Mouse (Mus musculus) intestine, embryonic 16.5 days (tissue): Measurements from ENCODE around the gene Mtr. TPM values are rescaled to one million over a fixed set of nuclear protein-coding genes. Genes with fewer than 3 reads are reported as not detected.

Experiments used
- ATAC-seq: fragments of 200-750 bp; cut with Nextera tagmentation; 2 replicates; pipeline ENCODE4 v1.8.0; 2017; ENCODE audit warnings: moderate TSS enrichment, moderate library complexity
- H3K27ac ChIP-seq: fragments of 300-500 bp; sonication (generic); 2 replicates; pipeline ENCODE4 v1.5.1; 2014; ENCODE audit warnings: mild to moderate bottlenecking, low read length
- H3K27me3 ChIP-seq: fragments of 300-500 bp; sonication (generic); replicated peaks from 2 replicates; pipeline ENCODE4 v1.6.1; 2014; ENCODE audit warnings: low read length, control low read depth, mixed read lengths; ENCODE audit not compliant: control insufficient read depth, insufficient read depth
- H3K36me3 ChIP-seq: fragments of 300-500 bp; sonication (generic); 2 replicates; pipeline ENCODE4 v1.6.1; 2014; ENCODE audit warnings: low read length, control low read depth; ENCODE audit not compliant: control insufficient read depth, insufficient read depth
- H3K4me1 ChIP-seq: fragments of 300-500 bp; sonication (generic); 2 replicates; pipeline ENCODE4 v1.6.1; 2014; ENCODE audit warnings: low read length, control low read depth, mixed read lengths; ENCODE audit not compliant: control insufficient read depth, insufficient read depth
- H3K4me2 ChIP-seq: fragments of 300-500 bp; sonication (generic); 2 replicates; pipeline ENCODE4 v1.6.1; 2014; ENCODE audit warnings: low read depth, low read length, control low read depth
- H3K4me3 ChIP-seq: fragments of 300-500 bp; sonication (generic); 2 replicates; pipeline ENCODE4 v1.5.1; 2014; ENCODE audit warnings: mild to moderate bottlenecking, low read length
- H3K9ac ChIP-seq: fragments of 300-500 bp; sonication (generic); 2 replicates; pipeline ENCODE4 v1.6.1; 2014; ENCODE audit warnings: low read depth, low read length
- H3K9me3 ChIP-seq: fragments of 300-500 bp; sonication (generic); 2 replicates; pipeline ENCODE4 v1.6.1; 2016; ENCODE audit warnings: low read length, control low read depth; ENCODE audit not compliant: control insufficient read depth
- WGBS: fragments of 180-500 bp; shearing (Covaris S2); extraction: QIAGEN DNeasy Blood & Tissue Kit; methylation state at CpG from one replicate; pipeline ENCODE4 v1.1.7; 2014; 5-methylcytosine and 5-hydroxymethylcytosine counted together
- polyA plus RNA-seq: library from polyadenylated mRNA; unstranded; fragments of >200 nt; fragmentation: Nextera tagmentation; extraction: Ambion mirVana; gene quantifications from 2 replicates; pipeline ENCODE4 v1.2.1, GENCODE M21; 2015

Mtr gene
- polyA plus RNA-seq, 1 experiment from 2014 or later = 6.4 TPM

DNA sequence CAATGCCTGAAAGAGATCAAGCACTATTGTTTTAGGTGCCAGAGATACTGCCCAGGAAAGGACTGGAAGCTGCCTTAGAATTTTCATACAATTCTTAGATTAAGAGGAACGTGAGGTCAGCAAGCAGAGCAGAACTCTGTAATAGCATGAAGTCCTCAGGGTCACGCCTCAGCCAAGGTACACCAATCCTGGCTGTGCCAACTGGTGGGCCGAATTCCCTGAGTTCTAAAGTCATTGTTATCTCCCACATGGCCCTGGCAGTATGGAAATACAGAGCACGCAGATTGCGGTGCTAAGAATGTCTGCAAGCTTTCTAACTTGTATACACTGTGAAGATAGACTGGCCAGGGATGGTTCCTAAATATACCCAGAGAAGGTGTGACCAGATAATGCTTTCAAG, 43.0 kb downstream of the Mtr start:
- Histone ChIP-seq H3K36me3 (0 out of 2 replicates have a peak, but pooled peaks cover 3% of the 10 kb centered on the region), H3K9ac (no peak overlapping the region), H3K4me1 (no peaks in the 10 kb centered on the region), H3K4me3 (no peak overlapping the region), H3K27me3 (no peaks in the 10 kb centered on the region), H3K9me3 (no peaks in the 10 kb centered on the region), H3K27ac (no peak overlapping the region), H3K4me2 (no peak overlapping the region)
- WGBS = 90% methylated on average over 5 of the region's 5 CpGs
- ATAC-seq = no peak

DNA sequence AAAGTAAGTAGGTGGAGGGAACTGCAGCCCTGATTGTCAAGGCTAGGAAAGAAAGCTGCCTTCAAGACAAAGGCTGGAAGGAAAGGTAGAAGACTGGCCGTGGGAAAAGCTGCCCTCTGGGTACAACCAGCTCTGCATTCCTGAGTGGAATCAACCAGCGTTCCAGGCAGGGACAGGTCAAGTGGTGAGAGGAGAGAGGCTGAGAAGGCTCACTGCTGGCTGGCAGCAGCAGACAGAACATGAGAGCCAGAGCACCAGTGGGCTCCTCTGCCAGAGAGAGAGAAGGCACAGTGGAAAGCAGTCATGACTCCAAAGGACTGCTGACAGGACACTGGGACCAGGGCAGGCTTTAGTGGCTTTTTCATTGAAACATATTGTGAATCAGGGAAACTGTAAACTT, 46.9 kb downstream of the Mtr start:
- Histone ChIP-seq H3K36me3 (0 out of 2 replicates have a peak, but pooled peaks cover 3% of the 10 kb centered on the region), H3K9me3 (no peaks in the 10 kb centered on the region), H3K4me3 (no peak overlapping the region), H3K27ac (no peak overlapping the region), H3K4me1 (no peaks in the 10 kb centered on the region), H3K4me2 (no peak overlapping the region), H3K9ac (no peak overlapping the region), H3K27me3 (no peaks in the 10 kb centered on the region)
- WGBS = 69% methylated on average over 2 of the region's 2 CpGs
- no peak for ATAC-seq

DNA sequence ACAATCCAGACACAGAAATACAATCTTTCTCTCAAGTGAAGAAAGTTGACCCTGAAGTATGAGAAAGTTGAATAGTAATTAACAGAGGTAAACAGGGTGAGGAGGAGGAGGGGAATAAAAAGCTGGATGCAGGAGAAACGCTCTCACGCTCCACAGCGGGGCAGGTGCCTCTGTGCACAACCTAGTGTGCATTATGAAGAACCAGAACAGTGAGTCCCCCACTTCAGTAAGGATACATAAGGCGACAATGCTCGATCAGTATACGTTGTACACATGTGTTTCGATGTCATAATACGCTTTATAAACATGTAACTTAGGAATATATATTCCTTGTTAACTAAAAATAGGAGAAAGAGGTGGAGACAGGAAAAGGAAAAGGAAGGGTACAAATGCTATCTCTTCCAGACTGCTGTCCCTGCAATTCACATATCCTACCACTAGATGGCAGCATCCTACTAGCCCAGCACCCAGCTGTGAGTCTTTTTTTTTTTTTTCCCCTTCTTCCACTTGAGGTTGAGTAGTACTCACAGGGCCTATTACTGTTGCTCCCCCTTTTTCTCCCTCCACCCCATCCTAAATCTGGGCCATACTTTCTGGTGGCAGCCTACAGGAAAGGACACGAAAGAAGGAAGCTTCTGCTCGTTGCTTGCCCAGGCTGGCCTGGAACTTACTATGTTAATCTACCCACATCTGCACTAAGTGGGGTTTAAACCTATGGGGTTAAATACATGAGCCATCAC, 47.7 kb downstream of the Mtr start:
- Histone ChIP-seq H3K4me3 (no peak overlapping the region), H3K27ac (no peak overlapping the region), H3K4me1 (no peaks in the 10 kb centered on the region), H3K36me3 (0 out of 2 replicates have a peak, but pooled peaks cover 3% of the 10 kb centered on the region), H3K27me3 (no peaks in the 10 kb centered on the region), H3K4me2 (no peak overlapping the region), H3K9ac (no peak overlapping the region), H3K9me3 (no peaks in the 10 kb centered on the region)
- 82% methylated on average over 10 of the region's 10 CpGs for WGBS
- peak; percentile 46; the same call in 1 of the 2 replicates for ATAC-seq

DNA sequence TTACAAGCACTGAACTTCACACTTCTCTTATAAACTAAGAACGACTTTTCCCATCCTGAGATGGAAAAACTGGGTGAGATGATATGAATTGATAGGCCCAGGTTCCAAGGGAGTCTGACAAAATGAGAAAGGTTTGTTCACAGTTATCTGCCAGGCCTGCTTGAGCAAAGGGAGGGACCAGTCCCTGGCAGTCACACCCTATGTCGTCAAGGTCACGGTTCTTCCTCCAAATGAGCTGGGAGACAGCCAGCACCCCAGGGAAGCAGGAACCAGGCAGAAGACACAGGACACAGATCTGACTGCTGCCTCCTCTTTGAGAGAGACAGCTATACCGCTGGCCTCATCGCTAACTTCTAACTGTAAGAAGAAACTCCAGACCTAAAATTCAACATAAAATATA, 57.5 kb downstream of the Mtr start:
- no peak overlapping the region for H3K27ac ChIP-seq
- H3K36me3 ChIP-seq = peaks cover 3% of the 10 kb centered on the region; the same call in 1 of the 2 replicates
- no peaks in the 10 kb centered on the region for H3K9me3 ChIP-seq
- no peak overlapping the region for H3K9ac ChIP-seq
- H3K4me2 ChIP-seq = no peak overlapping the region
- no peak overlapping the region for H3K4me3 ChIP-seq
- WGBS = 83% methylated on average over 5 of the region's 5 CpGs
- no peaks in the 10 kb centered on the region for H3K4me1 ChIP-seq
- ATAC-seq = no peak
- no peaks in the 10 kb centered on the region for H3K27me3 ChIP-seq

DNA sequence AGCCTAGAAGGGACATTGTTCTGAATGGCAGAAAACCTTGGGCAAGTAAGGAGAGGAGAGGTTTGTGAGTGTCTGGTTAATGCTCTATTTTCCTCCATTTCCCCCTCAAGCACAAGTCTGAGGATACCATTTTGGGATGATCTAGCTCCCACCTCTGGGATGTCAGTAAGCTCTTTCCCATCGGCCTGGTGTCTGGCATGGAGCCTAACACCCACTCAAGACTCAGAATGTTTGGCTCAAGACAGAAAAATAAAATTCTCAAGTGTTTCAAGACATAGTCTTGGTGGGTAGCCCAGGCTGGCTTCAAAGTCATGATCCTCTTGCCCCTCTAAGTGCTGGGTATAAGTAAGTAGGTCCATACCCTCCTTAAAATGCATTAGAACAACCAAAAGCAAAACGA, 59.4 kb downstream of the Mtr start:
- WGBS = 83% methylated on average over 2 of the region's 2 CpGs
- ATAC-seq = no peak
- Histone ChIP-seq H3K27me3 (no peaks in the 10 kb centered on the region), H3K9ac (no peak overlapping the region), H3K4me3 (no peak overlapping the region), H3K27ac (no peak overlapping the region), H3K4me2 (no peak overlapping the region), H3K9me3 (no peaks in the 10 kb centered on the region), H3K36me3 (peaks cover 8% of the 10 kb centered on the region; the same call in 1 of the 2 replicates), H3K4me1 (no peaks in the 10 kb centered on the region)

DNA sequence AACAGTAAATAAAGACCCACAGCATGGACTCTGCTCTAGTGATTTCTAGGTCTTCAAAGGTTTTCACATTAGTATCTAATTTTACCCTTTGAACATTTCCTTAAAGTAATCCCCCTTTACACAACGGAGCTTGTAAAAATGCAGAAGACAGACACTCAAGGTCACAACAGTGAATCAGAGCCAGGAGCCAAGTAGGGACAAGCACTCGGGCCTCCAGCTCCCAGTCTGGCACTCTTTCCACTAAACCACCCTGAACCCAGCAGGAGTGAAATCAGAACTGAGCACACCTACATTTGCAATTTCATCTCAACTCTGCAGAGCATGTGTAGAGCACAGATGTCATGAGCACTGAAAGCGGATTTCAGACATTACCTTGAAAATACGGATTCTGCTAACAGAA, 61.1 kb downstream of the Mtr start:
- Histone ChIP-seq H3K27ac (no peak overlapping the region), H3K9me3 (no peaks in the 10 kb centered on the region), H3K4me1 (no peaks in the 10 kb centered on the region), H3K27me3 (no peaks in the 10 kb centered on the region), H3K4me3 (no peak overlapping the region), H3K4me2 (no peak overlapping the region), H3K36me3 (peaks cover 8% of the 10 kb centered on the region; the same call in 1 of the 2 replicates), H3K9ac (no peak overlapping the region)
- WGBS = 89% methylated on average over 4 of the region's 4 CpGs
- ATAC-seq = no peak

DNA sequence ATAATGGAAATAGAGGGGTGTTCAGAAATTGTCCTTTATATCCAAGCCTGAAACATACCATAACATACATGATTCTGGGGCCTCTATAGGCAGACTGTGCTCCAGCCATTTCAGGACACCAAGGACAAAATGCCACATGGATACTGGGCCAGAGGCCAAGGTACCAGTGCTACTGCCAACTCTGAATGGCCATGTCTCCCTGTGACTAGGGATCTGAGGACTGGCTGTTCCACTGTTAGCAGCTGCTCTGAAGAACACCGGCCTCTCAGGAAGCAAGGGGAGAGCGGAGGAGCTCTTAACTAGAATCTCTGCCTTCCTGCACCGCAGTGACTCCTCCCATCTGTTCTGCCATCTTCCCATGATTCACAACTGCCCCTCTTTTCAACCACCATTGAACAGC, 61.9 kb downstream of the Mtr start:
- Histone ChIP-seq H3K36me3 (peaks cover 8% of the 10 kb centered on the region; the same call in 1 of the 2 replicates), H3K9me3 (no peaks in the 10 kb centered on the region), H3K27ac (no peak overlapping the region), H3K4me2 (no peak overlapping the region), H3K9ac (no peak overlapping the region), H3K4me3 (no peak overlapping the region), H3K4me1 (no peaks in the 10 kb centered on the region), H3K27me3 (no peaks in the 10 kb centered on the region)
- ATAC-seq = no peak
- WGBS = 85% methylated on average over 3 of the region's 3 CpGs

DNA sequence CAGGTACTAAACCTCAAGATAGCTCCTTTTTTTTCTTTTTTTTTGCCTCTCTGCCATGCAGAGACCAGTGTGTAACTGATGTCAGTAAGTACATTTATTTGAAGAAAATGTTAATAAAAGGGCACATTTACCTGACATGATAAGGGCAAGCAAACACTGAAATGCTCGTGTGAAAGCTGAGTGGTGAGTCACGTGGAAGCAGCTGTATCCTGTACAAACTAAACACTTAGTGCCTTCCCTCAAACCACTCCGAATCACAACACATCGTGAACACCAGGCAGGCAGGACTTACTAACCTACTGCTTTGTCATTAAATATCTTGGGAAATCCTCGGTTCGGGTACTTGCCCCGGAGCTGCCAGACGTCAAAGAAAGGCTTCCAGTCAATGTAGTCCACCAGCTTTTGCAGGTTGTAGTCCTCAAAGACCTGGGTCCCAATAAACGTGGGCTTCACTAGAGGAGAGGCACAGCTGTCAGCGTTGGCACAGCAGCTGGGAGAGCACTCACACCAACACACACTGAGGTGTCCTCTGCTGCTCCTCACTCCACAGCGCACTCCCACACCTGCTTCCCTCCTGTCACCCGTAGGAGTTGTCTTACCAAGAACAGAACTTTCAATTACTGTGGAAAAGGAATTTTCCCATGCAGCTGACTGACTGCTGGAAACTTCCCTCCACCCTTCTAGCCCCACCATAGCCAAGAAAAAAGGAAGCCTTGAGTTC, 62.8 kb downstream of the Mtr start:
- H3K4me3 ChIP-seq = no peak overlapping the region
- no peak for ATAC-seq
- no peaks in the 10 kb centered on the region for H3K4me1 ChIP-seq
- H3K27me3 ChIP-seq = no peaks in the 10 kb centered on the region
- no peak overlapping the region for H3K27ac ChIP-seq
- H3K9me3 ChIP-seq = no peaks in the 10 kb centered on the region
- peaks cover 8% of the 10 kb centered on the region; the same call in 1 of the 2 replicates for H3K36me3 ChIP-seq
- no peak overlapping the region for H3K4me2 ChIP-seq
- H3K9ac ChIP-seq = no peak overlapping the region
- WGBS = 76% methylated on average over 12 of the region's 12 CpGs

DNA sequence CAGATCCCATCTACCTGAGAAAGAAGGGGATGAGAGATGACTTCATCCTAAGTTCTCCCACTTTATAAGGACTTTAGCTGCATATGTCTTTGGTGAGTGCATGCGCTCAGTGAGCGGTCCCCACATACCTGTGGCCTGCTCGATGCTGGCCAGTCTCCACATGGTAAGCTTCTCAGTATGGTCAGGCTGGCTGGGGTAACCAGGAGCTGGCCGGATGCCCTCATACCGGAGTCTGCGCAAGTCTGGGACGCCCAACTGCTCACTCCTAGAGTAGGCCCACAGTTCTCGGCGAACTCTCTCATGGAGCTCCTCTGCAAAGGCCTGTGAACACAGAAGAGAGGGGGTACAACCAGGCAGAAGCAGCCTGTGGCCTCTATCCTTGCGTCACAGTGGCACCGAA, 68.7 kb downstream of the Mtr start:
- WGBS = 93% methylated on average over 11 of the region's 11 CpGs
- Histone ChIP-seq H3K27me3 (no peaks in the 10 kb centered on the region), H3K4me1 (no peaks in the 10 kb centered on the region), H3K27ac (no peak overlapping the region), H3K36me3 (0 out of 2 replicates have a peak, but pooled peaks cover 3% of the 10 kb centered on the region), H3K4me3 (no peak overlapping the region), H3K4me2 (no peak overlapping the region), H3K9ac (no peak overlapping the region), H3K9me3 (no peaks in the 10 kb centered on the region)
- no peak for ATAC-seq
